Mouse (Mus musculus) hindbrain, embryonic 16.5 days (tissue): ENCODE data around the gene Fam214b. TPM values are rescaled to one million over a fixed set of nuclear protein-coding genes. Genes with fewer than 3 reads are reported as not detected.

ENCODE experiments used
- ATAC-seq: fragments of 200-750 bp; cut with Nextera tagmentation; 2 replicates; pipeline ENCODE4 v1.8.0; 2017; ENCODE audit warnings: moderate TSS enrichment, moderate library complexity
- H3K27ac ChIP-seq: fragments of 300-500 bp; sonication (generic); 2 replicates; pipeline ENCODE4 v1.5.1; 2014; ENCODE audit warnings: low read depth, mild to moderate bottlenecking, control low read depth, low read length, moderate library complexity
- H3K27me3 ChIP-seq: fragments of 300-500 bp; sonication (generic); replicated peaks from 2 replicates; pipeline ENCODE4 v1.6.1; 2014; ENCODE audit warnings: low read length; ENCODE audit not compliant: control insufficient read depth, insufficient read depth
- H3K36me3 ChIP-seq: fragments of 300-500 bp; sonication (generic); 2 replicates; pipeline ENCODE4 v1.6.1; 2014; ENCODE audit warnings: mild to moderate bottlenecking, low read length, moderate library complexity, mixed read lengths; ENCODE audit not compliant: control insufficient read depth, insufficient read depth
- H3K4me1 ChIP-seq: fragments of 300-500 bp; sonication (generic); 2 replicates; pipeline ENCODE4 v1.6.1; 2014; ENCODE audit warnings: low read depth, low read length; ENCODE audit not compliant: control insufficient read depth, insufficient read depth
- H3K4me2 ChIP-seq: fragments of 300-500 bp; sonication (generic); 2 replicates; pipeline ENCODE4 v1.6.1; 2014; ENCODE audit warnings: mild to moderate bottlenecking, low read length, control low read depth, moderate library complexity
- H3K4me3 ChIP-seq: fragments of 300-500 bp; sonication (generic); 2 replicates; pipeline ENCODE4 v1.5.1; 2014; ENCODE audit warnings: mild to moderate bottlenecking, low read length, control low read depth, moderate library complexity
- H3K9ac ChIP-seq: fragments of 300-500 bp; sonication (generic); 2 replicates; pipeline ENCODE4 v1.6.1; 2014; ENCODE audit warnings: low read depth, mild to moderate bottlenecking, control low read depth, low read length, moderate library complexity
- H3K9me3 ChIP-seq: fragments of 300-500 bp; sonication (generic); 2 replicates; pipeline ENCODE4 v1.6.1; 2014; ENCODE audit warnings: mild to moderate bottlenecking, low read length, moderate library complexity; ENCODE audit not compliant: control insufficient read depth
- WGBS: fragments of 180-500 bp; shearing (Covaris S2); extraction: QIAGEN DNeasy Blood & Tissue Kit; methylation state at CpG from one replicate; pipeline ENCODE4 v1.1.7; 2014; 5-methylcytosine and 5-hydroxymethylcytosine counted together
- polyA plus RNA-seq: library from polyadenylated mRNA; unstranded; fragments of >200 nt; fragmentation: Nextera tagmentation; extraction: Ambion mirVana; gene quantifications from 2 replicates; pipeline ENCODE4 v1.2.1, GENCODE M21; 2015

Gene Fam214b
- polyA plus RNA-seq, 1 experiment from 2014 or later = 32.3 TPM

GRCm38 (mm10) chr4:43021341-43021740, 24.7 kb downstream of the Fam214b start:
- ATAC-seq = no peak
- Histone ChIP-seq H3K9me3 (no peaks in the 10 kb centered on the region), H3K4me3 (no peak overlapping the region), H3K4me1 (peaks cover 12% of the 10 kb centered on the region), H3K27ac (no peak overlapping the region), H3K27me3 (no peaks in the 10 kb centered on the region), H3K4me2 (no peak overlapping the region), H3K36me3 (peaks cover 38% of the 10 kb centered on the region), H3K9ac (no peak overlapping the region)
- 69% methylated on average over 17 of the region's 17 CpGs for WGBS

GRCm38 (mm10) chr4:43020876-43021275, 25.1 kb downstream of the Fam214b start:
- ATAC-seq = no peak
- WGBS = 83% methylated on average over 16 of the region's 16 CpGs
- H3K9ac ChIP-seq = no peak overlapping the region
- no peaks in the 10 kb centered on the region for H3K9me3 ChIP-seq
- no peak overlapping the region for H3K4me2 ChIP-seq
- peaks cover 38% of the 10 kb centered on the region for H3K36me3 ChIP-seq
- H3K27me3 ChIP-seq = no peaks in the 10 kb centered on the region
- H3K4me1 ChIP-seq = peaks cover 12% of the 10 kb centered on the region
- H3K27ac ChIP-seq = no peak overlapping the region
- no peak overlapping the region for H3K4me3 ChIP-seq

- no peak for ATAC-seq
- peaks cover 38% of the 10 kb centered on the region for H3K36me3 ChIP-seq
- H3K4me3 ChIP-seq = no peak overlapping the region
- 94% methylated on average over 23 of the region's 23 CpGs for WGBS
- H3K27ac ChIP-seq = no peak overlapping the region
- no peaks in the 10 kb centered on the region for H3K27me3 ChIP-seq
- H3K9me3 ChIP-seq = no peaks in the 10 kb centered on the region
- H3K4me2 ChIP-seq = no peak overlapping the region
- peaks cover 9% of the 10 kb centered on the region for H3K4me1 ChIP-seq
- H3K9ac ChIP-seq = no peak overlapping the region
These were observed 26.2 kb downstream of the Fam214b start for GRCm38 (mm10) chr4:43019641-43020465.

GRCm38 (mm10) chr4:43019176-43019575, 26.8 kb downstream of the Fam214b start:
- ATAC-seq = no peak
- Histone ChIP-seq H3K9me3 (no peaks in the 10 kb centered on the region), H3K27ac (no peak overlapping the region), H3K4me1 (peaks cover 2% of the 10 kb centered on the region), H3K36me3 (peaks cover 38% of the 10 kb centered on the region), H3K4me3 (no peak overlapping the region), H3K27me3 (no peaks in the 10 kb centered on the region), H3K9ac (no peak overlapping the region), H3K4me2 (no peak overlapping the region)
- 94% methylated on average over 10 of the region's 10 CpGs for WGBS

- WGBS = 94% methylated on average over 4 of the region's 4 CpGs
- peaks cover 35% of the 10 kb centered on the region for H3K36me3 ChIP-seq
These were observed 27.9 kb downstream of the Fam214b start for GRCm38 (mm10) chr4:43018156-43018555.

GRCm38 (mm10) chr4:43012091-43012490, 33.9 kb downstream of the Fam214b start:
- Histone ChIP-seq H3K4me1 (peaks cover 8% of the 10 kb centered on the region), H3K4me3 (no peak overlapping the region), H3K9ac (no peak overlapping the region), H3K4me2 (no peak overlapping the region), H3K9me3 (no peaks in the 10 kb centered on the region), H3K36me3 (no peaks in the 10 kb centered on the region), H3K27me3 (no peaks in the 10 kb centered on the region), H3K27ac (no peak overlapping the region)
- ATAC-seq = no peak
- 97% methylated on average over 1 of the region's 1 CpGs for WGBS

More at GRCm38 (mm10) chr4:43018156-43018555, 27.9 kb downstream of the Fam214b start:
- no peaks in the 10 kb centered on the region for H3K27me3 ChIP-seq
- no peak overlapping the region for H3K4me2 ChIP-seq
- H3K4me1 ChIP-seq = no peaks in the 10 kb centered on the region
- no peak overlapping the region for H3K27ac ChIP-seq
- no peak overlapping the region for H3K9ac ChIP-seq
- H3K4me3 ChIP-seq = no peak overlapping the region
- no peaks in the 10 kb centered on the region for H3K9me3 ChIP-seq
- no peak for ATAC-seq

- under 1% methylated on average over 36 of the region's 37 CpGs for WGBS
- Histone ChIP-seq H3K4me1 (peaks cover 8% of the 10 kb centered on the region), H3K9me3 (no peaks in the 10 kb centered on the region)
These were observed 35.6 kb downstream of the Fam214b start, which contains the start of gene Fancg for GRCm38 (mm10) chr4:43010161-43011038. Fancg (minus strand) TSS chr4:43010506.

GRCm38 (mm10) chr4:43005765-43006164, 40.3 kb downstream of the Fam214b start:
- H3K36me3 ChIP-seq = no peaks in the 10 kb centered on the region
- no peaks in the 10 kb centered on the region for H3K9me3 ChIP-seq
- H3K4me2 ChIP-seq = no peak overlapping the region
- 60% methylated on average over 2 of the region's 2 CpGs for WGBS
- H3K27ac ChIP-seq = no peak overlapping the region
- no peak for ATAC-seq
- H3K9ac ChIP-seq = no peak overlapping the region
- no peaks in the 10 kb centered on the region for H3K27me3 ChIP-seq
- no peak overlapping the region for H3K4me3 ChIP-seq
- H3K4me1 ChIP-seq = peaks cover 8% of the 10 kb centered on the region

More at GRCm38 (mm10) chr4:43010161-43011038, 35.6 kb downstream of the Fam214b start, which contains the start of gene Fancg:
- Histone ChIP-seq H3K9ac (peak within 1 kb of the TSS; percentile 75), H3K27me3 (no peaks in the 10 kb centered on the region), H3K4me3 (peak within 1 kb of the TSS; percentile 66), H3K36me3 (no peaks in the 10 kb centered on the region), H3K27ac (0 out of 2 replicates have a peak within 1 kb of the TSS, but pooled peaks have one; percentile 37), H3K4me2 (peak within 1 kb of the TSS; percentile 93)
- ATAC-seq = peak; percentile 94

GRCm38 (mm10) chr4:43004951-43005350, 41.1 kb downstream of the Fam214b start:
- peaks cover 8% of the 10 kb centered on the region for H3K4me1 ChIP-seq
- H3K4me3 ChIP-seq = no peak overlapping the region
- no peak overlapping the region for H3K9ac ChIP-seq
- no peaks in the 10 kb centered on the region for H3K27me3 ChIP-seq
- H3K36me3 ChIP-seq = no peaks in the 10 kb centered on the region
- 89% methylated on average over 3 of the region's 3 CpGs for WGBS
- no peak for ATAC-seq
- no peaks in the 10 kb centered on the region for H3K9me3 ChIP-seq
- H3K27ac ChIP-seq = no peak overlapping the region
- no peak overlapping the region for H3K4me2 ChIP-seq
